Mouse (Mus musculus) erythroblast, embryonic 14.5 days (primary cell): ENCODE results near the gene Rdh16. TPM values are rescaled to one million over a fixed set of nuclear protein-coding genes. Genes with fewer than 3 reads are reported as not detected.
"Not testable (repeated sequence)": the region's sequence is repeated elsewhere in the genome, so short reads cannot be mapped to it uniquely, and the experiment has no call there.

Experiments used
- H3K27me3 ChIP-seq: 2 replicates; pipeline ENCODE4 v1.6.1; 2012; ENCODE audit warnings: inconsistent platforms; ENCODE audit not compliant: control insufficient read depth
- H3K36me3 ChIP-seq: 2 replicates; pipeline ENCODE4 v1.6.1; 2012; ENCODE audit warnings: mild to moderate bottlenecking, inconsistent platforms; ENCODE audit not compliant: control insufficient read depth
- H3K4me1 ChIP-seq: 2 replicates; pipeline ENCODE4 v1.6.1; 2012; ENCODE audit warnings: inconsistent platforms; ENCODE audit not compliant: control insufficient read depth
- H3K4me3 ChIP-seq: replicated peaks from 2 replicates; pipeline ENCODE3; 2012; ENCODE audit warnings: moderate library complexity, mild to moderate bottlenecking, inconsistent platforms
- H3K9me3 ChIP-seq: 2 replicates; pipeline ENCODE4 v1.6.1; 2012; ENCODE audit warnings: low read length, inconsistent platforms, mixed read lengths; ENCODE audit not compliant: control insufficient read depth
- GATA1 ChIP-seq: IDR thresholded peaks from 2 replicates; pipeline ENCODE4 v1.6.1; 2012; ENCODE audit warnings: low read length, inconsistent platforms, mixed read lengths
- TAL1 ChIP-seq: IDR thresholded peaks from 3 replicates; pipeline ENCODE4 v1.6.1; 2012; ENCODE audit warnings: low read length, inconsistent platforms, mixed read lengths
- polyA plus RNA-seq: library from polyadenylated mRNA; stranded (reverse); fragments of >175 nt; gene quantifications from 2 replicates; pipeline ENCODE4 v1.2.3, GENCODE M21; 2012

Rdh16 gene
- polyA plus RNA-seq, 1 experiment: not detected

DNA sequence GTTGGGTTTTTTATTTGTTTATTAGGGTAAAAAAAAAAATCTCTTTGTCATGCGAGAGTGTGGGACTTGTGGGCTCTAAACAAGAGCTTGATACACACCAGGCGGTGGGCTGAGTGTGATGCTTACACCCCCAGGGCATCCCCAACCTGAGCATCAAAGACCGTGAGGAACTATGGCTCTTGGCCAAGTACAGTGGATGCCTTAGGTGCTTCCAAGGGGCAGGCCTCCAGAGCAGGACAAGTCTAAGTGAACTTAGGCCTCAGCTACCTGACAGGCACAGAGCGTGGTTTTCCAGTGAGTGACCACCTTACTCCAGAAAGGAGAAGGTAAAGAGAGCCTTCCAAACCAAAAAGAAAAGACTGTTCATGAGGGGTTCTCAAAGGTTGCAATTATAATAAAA lies 86.0 kb downstream of the Rdh16 start:
- H3K36me3 ChIP-seq: no peaks in the 10 kb centered on the region

DNA sequence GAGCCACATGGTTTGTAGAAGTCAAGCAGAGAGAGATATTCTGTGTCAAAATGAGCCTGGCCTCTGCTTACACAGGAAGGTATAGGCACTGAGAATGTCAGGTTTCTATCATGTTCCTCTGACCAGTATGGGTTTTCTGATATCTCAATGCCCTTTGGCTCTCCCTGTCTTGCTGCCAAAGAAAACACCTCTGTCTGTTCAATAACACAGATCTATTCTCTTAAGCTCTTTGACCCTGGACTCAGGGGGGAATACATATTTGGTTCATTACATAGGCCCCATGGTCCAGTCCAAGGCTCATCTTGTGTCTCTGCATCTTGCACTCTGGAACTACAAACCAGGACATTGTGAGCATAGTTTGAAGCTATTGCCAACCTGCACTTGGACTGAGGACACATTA lies 87.7 kb downstream of the Rdh16 start, which contains the start of gene Rdh7:
TSS of gene Rdh7 (minus strand) at position 213 of the 400 bp plus-strand sequence.
- Histone ChIP-seq H3K4me3 (no peak within 1 kb of the TSS), H3K27me3 (no peaks in the 10 kb centered on the region), H3K36me3 (no peaks in the 10 kb centered on the region), H3K9me3 (no peaks in the 10 kb centered on the region), H3K4me1 (no peaks in the 10 kb centered on the region)
- TF ChIP-seq GATA1 (no peak), TAL1 (no peak)

More for the DNA sequence above, 86.0 kb downstream of the Rdh16 start:
- Histone ChIP-seq H3K4me1 (no peaks in the 10 kb centered on the region), H3K4me3 (no peak overlapping the region), H3K9me3 (no peaks in the 10 kb centered on the region), H3K27me3 (no peaks in the 10 kb centered on the region)
- TF ChIP-seq TAL1 (no peak), GATA1 (no peak)

DNA sequence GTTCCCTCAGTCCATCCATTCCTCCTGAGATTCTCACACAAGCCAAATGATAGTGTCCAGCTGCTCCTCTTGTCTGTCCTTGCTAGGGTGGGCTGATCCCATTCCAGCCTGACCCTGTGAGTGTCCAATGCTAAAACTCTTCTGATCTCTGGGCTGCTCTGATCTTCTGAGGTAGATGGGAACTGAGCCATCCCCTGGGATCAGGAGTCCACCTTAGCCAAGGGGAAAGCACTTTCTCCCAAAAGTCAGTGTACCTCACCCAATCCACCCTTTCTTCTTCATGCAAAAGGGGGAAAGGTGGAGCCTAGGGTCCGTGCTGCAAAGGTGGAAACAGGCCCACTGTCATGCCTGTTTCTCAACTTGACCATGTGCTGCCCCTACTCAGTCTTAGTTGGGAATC lies 90.5 kb downstream of the Rdh16 start:
- Histone ChIP-seq H3K4me3 (no peak overlapping the region), H3K27me3 (no peaks in the 10 kb centered on the region), H3K9me3 (no peaks in the 10 kb centered on the region), H3K36me3 (no peaks in the 10 kb centered on the region), H3K4me1 (no peaks in the 10 kb centered on the region)
- no peak for TF ChIP-seq GATA1
- TF ChIP-seq TAL1: no peak

DNA sequence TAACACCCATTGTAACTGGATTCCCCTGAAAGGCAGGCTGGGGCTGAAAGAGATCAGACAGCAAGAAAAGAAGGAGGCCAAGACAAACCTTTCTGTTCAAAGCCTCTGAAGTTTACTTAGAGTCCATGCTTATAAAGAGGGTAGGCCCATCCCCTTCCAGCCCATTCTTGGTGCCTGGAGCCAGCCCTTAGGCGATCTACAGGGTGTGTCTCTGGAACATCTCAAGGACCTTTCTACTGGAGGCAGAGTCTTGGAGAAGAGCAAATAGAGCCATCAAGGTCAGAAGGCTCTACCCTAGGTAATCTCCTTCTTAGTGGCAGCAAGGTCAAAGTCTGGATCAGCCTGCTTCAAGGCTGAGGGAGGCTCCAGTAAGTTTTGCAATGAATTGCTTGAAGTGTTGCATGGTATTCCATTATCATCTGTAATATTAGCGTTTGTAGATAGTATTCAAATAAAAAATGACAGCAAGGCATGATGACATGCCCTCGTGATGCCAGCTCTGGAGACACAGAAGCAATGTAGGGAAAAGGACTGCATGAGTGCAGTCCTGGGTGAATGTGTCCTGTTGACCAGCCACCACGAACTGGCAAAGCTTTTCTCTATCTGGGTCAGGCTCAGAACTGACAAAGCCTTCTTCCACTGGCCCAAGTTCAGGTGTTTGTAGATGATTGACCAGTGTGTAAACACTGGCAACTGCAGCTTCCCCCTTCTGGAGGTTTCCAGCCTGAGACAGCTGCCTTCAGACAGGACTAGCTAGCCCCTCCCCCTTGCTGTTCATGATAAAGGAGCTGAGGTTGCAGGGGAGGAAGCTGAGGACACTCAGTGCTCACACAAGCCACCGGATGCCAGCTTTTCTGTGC lies 92.4 kb downstream of the Rdh16 start:
- H3K4me1 ChIP-seq, H3K9me3 ChIP-seq, H3K36me3 ChIP-seq, H3K4me3 ChIP-seq, H3K27me3 ChIP-seq: not testable (repeated sequence)

Other genes starting within 250 kb of the Rdh16 start
- gene Lrp1, start 180.0 kb upstream of the Rdh16 start, polyA plus RNA-seq: 2.1 and 2.3 TPM in 2 replicates
- gene Stat6, start 158.2 kb upstream of the Rdh16 start, polyA plus RNA-seq: 1.2 and 2.1 TPM in 2 replicates
- gene Nemp1, start 134.3 kb upstream of the Rdh16 start, polyA plus RNA-seq: 0.04 and 0.14 TPM in 2 replicates
- 0.03 and 0.08 TPM in 2 replicates for gene Nab2, start 132.6 kb upstream of the Rdh16 start, polyA plus RNA-seq
- gene Myo1a, start 96.0 kb upstream of the Rdh16 start, polyA plus RNA-seq: 0.02 TPM in 1 of 2 replicates, not detected in the other
- 7.2 and 9.6 TPM in 2 replicates for gene Tac2, start 76.7 kb upstream of the Rdh16 start, polyA plus RNA-seq
- gene Zbtb39, start 61.6 kb upstream of the Rdh16 start, polyA plus RNA-seq: 0.02 and 0.03 TPM in 2 replicates
- gene Gpr182, start 49.4 kb upstream of the Rdh16 start, polyA plus RNA-seq: 0.12 and 0.19 TPM in 2 replicates
- not detected in 2 replicates for gene Rdh1, start 41.4 kb upstream of the Rdh16 start, polyA plus RNA-seq
- not detected in 2 replicates for gene Rdh16f1, start 41.4 kb upstream of the Rdh16 start, polyA plus RNA-seq
- gene Rdh9, start 24.8 kb upstream of the Rdh16 start, polyA plus RNA-seq: not detected in 2 replicates
- not detected in 2 replicates for gene Rdh19, start 48.8 kb downstream of the Rdh16 start, polyA plus RNA-seq
- gene Rdh16f2, start 65.3 kb downstream of the Rdh16 start, polyA plus RNA-seq: not detected in 2 replicates
- not detected in 2 replicates for gene Rdh7, start 87.7 kb downstream of the Rdh16 start, polyA plus RNA-seq
- not detected in 2 replicates for gene Sdr9c7, start 97.4 kb downstream of the Rdh16 start, polyA plus RNA-seq
- gene Hsd17b6, start 206.5 kb downstream of the Rdh16 start, polyA plus RNA-seq: not detected in 2 replicates
- gene Prim1, start 214.0 kb downstream of the Rdh16 start, polyA plus RNA-seq: 1.3 TPM in 2 replicates
- gene Naca, start 234.4 kb downstream of the Rdh16 start, polyA plus RNA-seq: 10.5 and 11.0 TPM in 2 replicates